Mouse (Mus musculus) common myeloid progenitor, adult 5-6 weeks (primary cell): ENCODE measurements at regions not wholly inside any gene's neighbourhood (a gene's known extent, or its start where the extent isn't known, plus 50 kb on each side); places are given as distances from the start of the nearest gene placed in this dataset.
A peak's percentile ranks its signal among the peaks of the same experiment; 100 is the strongest.

ENCODE experiments used
- ATAC-seq: replicated peaks from 2 replicates; pipeline ENCODE4 v1.8.0; 2016; ENCODE audit warnings: low read depth, mild to moderate bottlenecking, moderate TSS enrichment, inconsistent platforms; ENCODE audit not compliant: poor library complexity, severe bottlenecking

DNA sequence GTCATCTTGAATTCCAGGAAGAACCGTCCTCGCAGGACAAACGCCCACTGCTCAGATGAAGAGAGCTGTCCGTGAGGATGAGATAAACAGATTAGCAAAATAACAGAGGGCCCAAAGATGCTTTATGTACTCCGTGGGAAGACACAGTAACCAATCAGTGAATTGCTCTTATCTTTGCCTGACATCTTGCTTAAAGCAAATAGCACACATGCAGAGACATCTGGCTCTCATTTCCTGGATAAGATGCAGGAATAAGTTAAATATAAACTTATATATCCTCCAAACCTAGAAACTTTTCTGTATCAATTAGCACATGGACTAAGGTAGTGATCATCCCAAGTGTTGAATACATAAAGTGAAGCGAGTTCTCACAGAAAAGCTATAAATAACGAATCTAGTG is 169.3 kb downstream of the Gm5426 start:
- ATAC-seq, result no peak

DNA sequence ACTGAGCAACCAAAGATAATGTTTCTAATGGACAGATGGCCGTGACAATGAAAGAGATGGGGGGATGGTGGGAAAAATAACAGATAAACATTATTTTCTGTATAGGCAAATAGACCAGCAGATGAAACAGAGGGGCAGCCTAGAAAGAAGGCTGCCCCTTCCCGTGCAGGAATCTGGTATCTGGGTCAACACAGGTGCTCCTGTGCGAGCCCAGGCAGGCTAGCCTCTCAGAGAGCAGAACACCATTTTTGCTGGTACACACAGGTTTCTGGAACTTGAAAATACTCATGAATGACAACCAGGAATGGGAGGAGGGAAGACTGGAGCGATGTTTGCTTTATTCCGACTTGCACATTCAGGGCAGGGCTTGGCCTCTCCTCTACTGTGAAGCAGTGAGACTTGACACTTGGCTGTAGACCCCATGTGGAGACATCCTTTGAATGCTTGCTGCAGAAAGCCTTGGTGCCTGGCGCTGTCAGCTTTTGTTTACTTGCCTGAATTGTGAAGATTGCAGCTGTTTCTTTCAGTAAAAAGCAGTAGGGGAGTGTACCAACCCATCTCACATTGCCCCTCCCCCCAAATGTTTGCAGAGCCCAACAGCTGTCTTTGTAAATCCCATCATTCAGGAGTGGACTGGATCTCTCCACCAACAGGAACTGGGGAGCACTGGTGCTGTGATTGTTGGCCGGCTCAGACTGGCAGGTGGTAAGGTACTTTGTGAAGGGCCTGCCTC is 172.5 kb downstream of the Gm5426 start:
- no peak for ATAC-seq

DNA sequence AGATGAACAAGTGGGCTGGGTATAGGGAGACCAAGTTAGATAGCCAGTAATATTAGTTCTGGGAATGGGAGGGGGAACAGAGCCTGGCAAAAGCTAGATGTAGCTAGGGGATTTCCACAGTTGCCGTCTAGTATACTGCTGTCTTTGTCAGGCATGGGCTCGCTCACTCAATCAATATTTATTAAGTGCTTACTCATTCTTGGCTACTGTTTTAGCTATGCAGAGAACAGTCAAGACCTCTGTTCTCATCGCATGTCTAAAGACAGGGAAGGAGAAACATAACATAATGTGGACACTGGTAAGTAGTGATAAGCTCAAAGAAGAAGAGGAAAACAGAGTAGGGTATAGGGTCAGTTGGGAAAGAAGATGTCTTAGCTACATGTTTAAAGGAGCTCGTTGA is 173.4 kb downstream of the Gm5426 start:
- no peak for ATAC-seq

DNA sequence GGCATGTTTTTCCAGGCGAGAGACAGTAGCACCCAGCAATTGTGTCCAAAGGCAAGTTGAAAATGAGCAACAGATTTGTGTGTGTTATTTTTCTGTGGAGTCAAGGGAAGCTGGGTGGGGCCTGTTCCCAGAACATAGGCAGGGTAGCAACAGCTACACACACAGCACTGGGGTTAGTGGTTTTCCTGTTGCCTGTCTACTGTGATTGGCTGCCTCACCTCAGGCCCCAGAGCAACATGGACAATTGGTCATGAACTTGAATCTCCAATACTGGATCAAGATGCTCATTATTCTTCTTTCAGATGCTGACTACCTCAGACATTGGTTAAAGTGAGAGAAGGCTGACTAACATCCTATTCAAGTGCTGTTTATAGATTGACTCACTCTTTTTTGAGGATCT is 188.9 kb downstream of the Gm5426 start:
- ATAC-seq, result peak; percentile 70; the same call in 1 of the 2 replicates

DNA sequence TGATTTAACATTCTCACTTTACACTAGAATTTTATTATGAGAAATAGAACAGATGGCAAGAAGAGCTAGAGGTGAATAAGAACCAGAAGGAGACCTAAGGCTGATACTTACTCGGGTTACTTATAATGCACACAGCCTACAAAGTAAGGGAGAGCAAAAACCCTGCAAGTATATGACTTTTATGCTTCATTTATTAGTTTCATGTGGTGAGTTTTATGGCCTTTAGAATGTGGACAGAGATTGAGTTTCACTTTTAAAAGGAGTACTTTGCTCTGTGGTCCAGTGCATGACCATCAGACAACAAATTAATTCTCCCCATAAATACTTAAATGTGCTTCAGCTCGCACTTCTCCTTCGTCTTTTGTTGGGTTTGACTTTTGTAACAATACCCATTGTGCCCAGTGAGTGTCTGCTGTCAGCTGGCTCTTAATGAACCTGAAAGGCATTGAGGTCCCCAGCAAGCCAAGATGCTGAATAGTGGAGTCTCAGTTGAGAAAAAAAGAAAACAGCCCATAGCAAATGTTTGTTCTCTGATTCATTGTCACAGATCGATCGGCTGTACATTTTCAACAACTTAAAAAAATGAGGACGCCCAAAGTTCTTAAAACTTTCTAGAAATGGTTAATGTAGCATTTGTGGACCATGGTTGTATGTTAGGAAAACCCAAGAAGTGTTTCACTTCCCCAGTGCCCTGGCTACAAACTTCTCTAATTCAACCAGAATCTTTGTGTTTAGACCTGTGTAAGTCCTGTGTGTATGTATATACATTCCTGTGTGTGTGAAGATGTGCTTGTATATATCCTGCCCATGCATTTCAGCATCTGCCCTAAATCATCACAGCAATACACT is 194.5 kb downstream of the Gm5426 start:
- ATAC-seq, result peak; percentile 34

DNA sequence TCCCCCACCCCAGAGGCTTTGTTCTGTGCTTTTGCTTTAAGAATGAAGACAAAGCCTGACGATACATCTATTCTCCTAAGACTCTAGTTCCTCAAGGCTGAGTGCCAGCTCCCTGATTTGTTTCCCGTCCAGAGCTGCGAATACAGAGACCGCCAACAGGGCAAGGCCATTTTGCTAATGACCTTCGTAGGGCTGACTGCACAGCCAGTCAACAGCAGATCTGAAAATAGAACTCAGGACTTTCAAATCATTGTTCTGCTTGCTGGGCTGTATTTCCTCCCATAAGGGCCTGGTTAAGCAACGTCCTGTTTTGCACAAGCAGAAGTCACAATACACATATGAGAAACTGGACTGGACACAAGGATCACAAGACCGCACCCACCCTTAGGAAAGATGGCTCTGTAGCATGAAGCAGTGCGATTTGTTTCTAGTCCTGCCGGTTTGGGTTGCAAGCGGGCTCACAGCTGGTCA is 196.4 kb downstream of the Gm5426 start:
- ATAC-seq, result peak; percentile 43; the same call in 1 of the 2 replicates

DNA sequence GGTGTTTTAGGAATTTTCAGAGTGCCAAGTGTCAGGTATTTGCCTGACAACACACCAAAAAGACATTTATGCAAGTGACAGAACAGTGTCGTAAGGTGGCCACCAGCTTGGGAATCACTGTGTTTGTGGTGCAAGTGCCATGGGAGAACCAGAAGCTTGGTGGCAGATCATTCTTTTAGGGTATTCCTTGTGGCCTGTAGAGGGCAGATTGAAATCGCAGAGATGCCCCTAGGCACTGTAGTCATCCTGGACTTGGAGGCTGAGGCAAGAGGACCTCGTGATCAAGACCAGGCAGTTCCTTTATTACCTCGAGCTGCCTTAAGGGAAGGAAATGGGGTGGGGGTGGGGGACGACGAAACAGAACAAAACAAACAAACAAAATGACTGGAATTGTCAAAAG is 196.8 kb downstream of the Gm5426 start:
- peak; percentile 63 for ATAC-seq

DNA sequence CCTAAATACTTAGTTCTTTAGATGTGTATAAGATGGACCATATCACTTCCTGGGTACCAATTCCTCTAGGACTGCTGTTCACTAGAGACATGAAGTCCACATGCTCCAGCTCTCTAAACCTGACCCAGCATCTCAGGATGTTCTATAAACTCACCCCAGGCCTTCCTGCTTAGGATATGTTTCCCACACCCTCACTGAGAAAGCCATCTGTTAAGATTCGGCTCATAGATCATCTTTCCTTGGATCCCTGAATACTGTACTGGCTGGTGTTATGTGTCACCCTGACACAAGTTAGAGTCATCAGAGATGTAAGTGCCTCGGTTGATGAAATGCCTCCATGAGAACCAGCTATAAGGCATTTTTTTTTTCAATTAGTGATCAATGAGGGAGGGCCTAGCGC is 199.9 kb downstream of the Gm5426 start:
- ATAC-seq, result no peak

DNA sequence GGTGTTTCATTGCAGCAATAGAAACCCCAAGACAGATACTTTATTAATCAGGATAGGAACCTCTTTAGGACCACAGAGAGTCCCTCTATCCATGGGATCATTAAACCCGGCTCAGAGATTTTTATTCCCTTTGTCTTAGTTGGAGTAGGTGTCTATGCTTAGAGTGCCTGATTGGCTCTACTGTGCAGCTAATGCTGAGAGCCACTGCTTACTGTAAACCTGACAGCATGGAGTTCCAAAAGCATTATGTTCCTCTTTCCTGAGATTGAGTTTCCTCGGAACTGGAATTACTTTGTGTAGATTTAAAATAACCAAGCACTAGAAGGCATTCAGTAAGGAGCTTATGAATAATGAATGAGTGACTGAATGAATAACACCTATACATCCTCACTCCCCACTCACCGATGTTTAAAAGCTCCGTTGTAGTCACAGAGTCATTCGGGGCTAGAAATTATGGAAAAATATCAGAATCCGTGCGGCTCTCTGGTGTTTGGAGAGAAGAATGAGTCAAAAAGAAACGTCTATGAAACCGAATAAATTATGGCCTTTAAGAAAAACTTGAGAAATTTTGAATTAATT is 200.8 kb downstream of the Gm5426 start:
- no peak for ATAC-seq

DNA sequence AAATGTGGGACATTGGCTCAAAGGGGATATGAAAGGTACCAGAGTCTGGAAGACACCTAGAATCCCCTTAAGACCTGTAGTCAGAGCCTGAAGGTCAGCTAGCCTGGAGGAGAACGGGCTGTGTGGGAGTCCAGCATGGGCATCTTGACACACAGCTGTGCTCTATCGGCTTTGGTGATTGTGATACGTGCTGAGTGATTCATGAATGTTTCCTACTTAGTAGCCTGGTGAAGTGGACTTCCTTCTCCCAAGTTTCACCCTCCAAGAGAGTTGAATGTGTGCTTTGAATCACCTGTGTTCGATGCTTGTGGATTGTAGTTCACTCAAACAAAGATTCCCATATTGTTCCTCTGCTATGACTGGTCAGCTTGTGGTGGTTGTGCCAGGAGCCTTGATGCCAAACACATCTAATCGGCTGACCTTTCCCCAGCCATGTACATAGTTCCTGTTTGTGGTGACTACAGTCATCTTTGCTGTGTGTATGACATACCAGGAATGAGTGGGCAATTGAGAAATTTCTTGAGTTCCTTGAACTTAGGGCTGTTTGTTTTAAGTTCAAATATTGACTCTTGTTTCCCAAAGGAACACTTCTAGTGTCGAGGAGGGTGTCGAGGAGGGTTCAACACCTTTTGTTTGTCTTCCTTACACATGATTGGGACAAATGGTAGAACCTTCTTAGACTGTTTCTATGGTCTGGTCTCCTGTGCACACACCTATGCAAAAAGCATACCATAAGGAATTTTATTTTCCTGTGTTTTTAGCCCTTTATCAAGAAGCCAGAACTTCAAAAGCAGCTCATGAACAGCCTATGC is 201.6 kb downstream of the Gm5426 start:
- ATAC-seq, result peak; percentile 77

DNA sequence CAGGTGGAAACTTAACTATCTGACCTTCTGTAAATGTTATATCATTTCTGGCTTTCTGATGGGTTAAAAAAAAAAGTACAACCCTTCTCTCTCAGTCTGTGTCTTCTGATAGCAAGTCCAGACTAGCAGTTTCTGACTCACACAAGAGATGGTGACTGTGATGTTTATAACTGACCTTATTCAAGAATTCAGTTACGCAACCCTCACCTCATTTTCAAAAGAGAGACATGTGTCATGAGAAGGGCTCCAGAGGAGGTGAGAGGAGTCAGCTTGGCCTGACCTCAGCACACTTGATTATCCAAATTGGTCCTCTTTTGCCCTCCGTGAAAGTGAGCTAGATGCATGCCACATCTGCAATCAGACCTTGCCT is 202.2 kb downstream of the Gm5426 start:
- peak; percentile 17; the same call in 1 of the 2 replicates for ATAC-seq

DNA sequence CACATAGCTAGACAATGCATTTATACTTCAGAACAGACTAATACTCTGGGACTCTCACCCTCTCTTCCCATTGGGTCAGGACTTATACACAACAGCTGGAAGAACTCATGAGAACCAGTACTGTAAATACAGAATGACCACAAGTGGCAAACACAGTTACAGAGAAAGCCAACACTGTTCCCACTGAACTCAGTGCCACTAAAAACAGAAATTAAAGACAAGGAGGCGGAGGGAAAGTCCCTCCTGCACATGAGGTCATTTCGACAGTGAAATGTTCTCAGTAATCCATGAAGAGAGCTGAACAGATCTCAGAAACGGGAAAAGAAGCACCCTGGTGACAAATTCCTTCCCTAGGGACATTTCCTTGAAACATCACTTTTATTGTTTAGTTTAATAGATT is 206.1 kb downstream of the Gm5426 start:
- no peak for ATAC-seq

DNA sequence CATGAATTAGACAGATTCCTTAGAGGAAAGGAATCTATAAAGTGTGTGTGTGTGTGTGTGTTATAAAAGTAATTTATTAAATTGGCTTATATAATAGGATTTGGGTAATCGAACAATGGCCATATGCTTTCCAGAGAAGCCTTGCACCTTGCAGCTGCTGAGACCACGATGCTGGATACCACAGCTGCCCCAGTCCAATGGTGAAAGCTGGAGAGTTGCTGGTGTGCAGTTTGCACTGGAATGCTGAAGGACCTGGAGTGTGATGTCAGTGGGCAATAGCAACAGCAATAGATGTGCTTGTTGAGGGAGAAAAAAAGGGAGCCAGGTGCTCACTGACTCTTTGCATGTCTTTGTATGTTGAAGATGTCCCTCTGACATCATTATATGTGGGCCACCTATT is 207.3 kb downstream of the Gm5426 start:
- ATAC-seq, result no peak

DNA sequence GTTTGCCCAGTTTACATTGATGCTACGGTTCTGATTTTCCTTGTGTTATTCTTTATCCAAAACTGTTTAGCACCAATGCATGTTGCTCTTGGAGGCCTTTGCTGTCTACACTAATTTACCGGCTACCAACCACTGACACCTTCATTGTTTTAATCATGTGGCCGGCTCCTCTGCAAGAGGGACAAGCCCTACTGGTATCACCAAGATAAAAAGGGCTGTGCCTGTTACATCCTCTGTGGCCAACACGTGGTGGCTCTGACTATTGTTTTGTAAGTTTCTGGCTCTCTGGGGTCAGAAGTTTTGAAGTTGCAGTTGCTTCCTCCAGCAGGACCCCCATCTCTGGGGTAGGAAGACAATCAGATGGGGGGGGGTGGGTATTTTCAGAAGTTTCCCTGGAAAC is 214.3 kb downstream of the Gm5426 start:
- no peak for ATAC-seq

DNA sequence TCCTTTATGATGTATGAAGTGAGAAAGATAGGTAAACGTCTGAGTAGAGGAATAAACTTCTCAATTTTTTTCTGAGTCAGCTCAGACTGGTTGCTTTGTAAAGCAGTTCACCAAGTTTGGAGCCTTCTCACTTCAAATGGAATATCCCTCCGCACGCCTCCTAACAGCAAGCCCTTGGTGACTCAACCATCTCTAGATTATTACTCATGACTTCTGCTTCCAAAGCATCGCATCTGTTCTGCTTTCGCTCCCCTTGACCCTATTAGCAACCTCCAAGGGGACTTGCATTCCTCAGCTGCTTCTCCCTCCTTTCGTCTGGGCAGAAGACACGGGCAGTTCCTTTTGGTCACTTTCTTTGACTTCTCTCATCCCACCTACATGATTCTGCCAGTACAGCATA is 214.9 kb downstream of the Gm5426 start:
- ATAC-seq, result no peak

DNA sequence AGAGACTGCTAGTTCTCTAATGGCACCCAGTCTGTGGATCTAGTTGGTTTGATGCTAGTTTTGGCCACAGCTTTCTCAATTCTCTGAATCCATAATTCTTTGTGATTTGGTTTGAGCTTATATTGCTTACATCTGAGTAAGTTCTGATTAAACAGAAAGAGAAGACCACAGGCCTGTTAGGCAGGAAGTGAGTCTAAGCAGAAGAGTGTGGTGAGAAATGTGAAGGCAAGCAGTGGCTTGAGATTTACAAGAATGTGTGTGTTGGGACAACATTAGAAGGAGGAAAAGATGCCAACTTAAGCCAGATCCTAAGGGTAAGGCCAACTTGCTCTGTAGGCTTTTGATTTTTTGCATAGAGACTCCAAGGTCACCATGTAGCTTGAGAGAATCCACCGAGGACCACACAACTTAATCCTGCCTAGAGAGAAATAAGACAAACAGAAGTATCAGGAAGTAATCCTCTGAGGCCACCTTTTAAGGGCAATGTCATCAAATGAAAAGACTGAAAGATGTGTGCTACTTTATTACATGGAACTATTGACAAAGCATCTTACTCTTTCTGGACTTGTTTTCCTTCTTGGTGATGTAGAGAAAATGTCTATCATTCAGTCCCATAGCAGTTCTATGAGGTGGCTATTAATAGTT is 220.7 kb downstream of the Gm5426 start:
- no peak for ATAC-seq

DNA sequence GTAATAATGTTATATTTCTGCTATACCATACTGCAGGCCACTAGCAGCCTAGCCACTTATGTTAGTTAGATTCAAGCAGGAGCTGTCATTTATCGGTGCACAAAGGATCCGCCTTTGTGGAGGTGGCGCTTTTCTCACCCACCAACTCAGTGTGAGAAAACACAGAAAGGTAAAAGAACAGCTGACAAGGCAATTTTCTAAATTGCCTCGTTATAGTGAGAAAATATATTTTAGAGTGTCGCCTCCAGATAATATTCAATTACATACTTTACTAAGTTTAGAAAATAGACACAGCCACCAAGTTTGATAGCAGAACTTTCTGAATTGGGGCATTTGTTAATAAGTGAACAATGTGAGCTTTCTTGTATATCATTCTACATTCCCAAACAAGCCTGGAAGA is 221.2 kb downstream of the Gm5426 start:
- no peak for ATAC-seq

DNA sequence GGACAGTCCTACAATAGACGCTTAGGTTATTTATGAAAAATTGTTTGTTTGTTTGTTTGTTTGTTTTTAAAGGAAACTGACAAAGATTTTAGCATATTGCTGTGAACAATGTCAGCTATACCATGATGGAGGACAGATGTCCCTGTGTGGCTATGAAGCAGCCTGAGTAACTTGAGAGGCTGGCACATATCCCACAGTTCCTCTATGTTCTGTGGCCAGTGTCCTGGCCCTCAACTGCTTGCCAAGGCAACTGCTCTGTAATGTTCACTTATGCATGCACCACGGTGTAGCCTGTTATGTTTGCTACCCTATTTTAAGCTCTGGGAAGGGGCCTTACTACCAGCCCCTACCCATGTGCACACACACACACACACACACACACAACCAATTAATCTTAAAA is 222.6 kb downstream of the Gm5426 start:
- no peak for ATAC-seq

DNA sequence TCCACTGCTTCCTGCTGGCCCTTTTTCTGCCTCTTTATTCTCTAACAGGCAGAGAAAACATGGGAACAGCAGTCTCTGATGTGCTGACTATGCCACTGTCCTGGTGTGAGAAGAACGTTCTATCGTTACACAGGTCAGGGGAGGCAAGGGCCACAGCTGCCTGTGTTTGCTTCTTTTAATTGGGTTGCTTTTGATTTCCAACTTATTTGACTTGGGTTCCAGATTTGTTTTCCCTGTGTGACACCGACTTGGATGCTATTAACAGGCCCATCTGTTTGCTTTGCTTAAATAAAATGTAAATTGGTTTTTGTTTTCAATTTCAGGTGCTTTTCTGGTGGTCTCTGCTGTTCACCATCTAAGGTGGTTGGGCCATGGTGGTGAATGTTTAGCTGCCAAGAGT is 225.8 kb downstream of the Gm5426 start:
- no peak for ATAC-seq

DNA sequence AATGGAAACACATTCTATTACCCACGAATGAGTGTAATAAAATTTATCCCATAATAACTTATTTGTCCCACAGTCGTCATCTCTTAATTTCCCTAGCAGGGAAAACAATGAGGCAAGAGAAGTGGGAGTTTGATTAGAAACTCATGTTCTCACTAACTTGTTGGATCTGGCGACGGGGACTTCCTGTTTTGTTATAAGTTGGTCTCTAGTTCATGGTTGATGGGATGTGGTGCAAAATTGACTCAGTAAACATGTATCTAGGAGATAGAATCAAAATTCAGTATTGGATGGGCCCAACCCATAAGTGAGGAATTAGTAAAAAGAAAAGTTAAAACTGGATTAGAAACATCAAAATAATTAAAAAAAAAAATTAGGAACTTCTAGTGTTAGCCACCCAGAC is 227.5 kb downstream of the Gm5426 start:
- no peak for ATAC-seq
